Comparison of ENCODE assay signal across 1 mouse cellular context in the genomic region with DNA sequence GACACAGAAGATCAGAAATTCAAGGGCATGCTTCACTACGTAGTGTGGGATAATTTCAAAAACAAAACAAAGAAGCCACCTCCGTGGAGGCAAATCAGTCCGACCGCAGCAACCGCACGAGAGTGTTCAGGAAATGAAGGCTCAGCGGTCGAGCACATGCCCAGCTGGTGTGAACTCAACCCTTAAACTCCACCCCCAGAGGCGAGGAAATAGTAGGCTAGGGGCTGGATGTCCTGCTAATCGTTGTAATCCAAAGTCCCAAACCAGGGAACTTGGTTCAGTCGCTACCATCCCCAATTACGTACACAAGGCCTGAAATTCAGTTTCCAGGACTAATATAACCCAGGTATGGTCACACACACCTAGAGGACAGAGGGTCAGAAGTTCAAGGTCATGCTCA.
TF ChIP-seq lines count a peak whose summit lies in the region.

No protein-coding gene starts in this region.

TF ChIP-seq in ES-E14, 5 proteins besides CTCF, POLR2A, EP300 and RAD21:
- TF ChIP-seq HCFC1 (IDR thresholded peaks at IDR 0.05; ENCODE audit: borderline replicate concordance, insufficient read depth, low read length) (no peak), CHD2 (IDR thresholded peaks at IDR 0.05; ENCODE audit: low read depth, low read length) (no peak), ZC3H11A (IDR thresholded peaks at IDR 0.05; ENCODE audit: borderline replicate concordance, low read depth, low read length) (no peak), ZNF384 (IDR thresholded peaks at IDR 0.05; ENCODE audit: low read depth, low read length) (no peak), MAFK (IDR thresholded peaks at IDR 0.05; ENCODE audit: insufficient read depth, low read depth, low read length) (no peak)
